Mouse (Mus musculus) 416B (cell line): ENCODE results near the gene Spen.
A peak's percentile ranks its signal among the peaks of the same experiment; 100 is the strongest.
"Not testable (repeated sequence)": the region's sequence is repeated elsewhere in the genome, so short reads cannot be mapped to it uniquely, and the experiment has no call there.

Experiments
- DNase-seq: peaks from one replicate; pipeline ENCODE4 v3.0.0; 2011; ENCODE audit warnings: low read depth

Spen gene

DNA sequence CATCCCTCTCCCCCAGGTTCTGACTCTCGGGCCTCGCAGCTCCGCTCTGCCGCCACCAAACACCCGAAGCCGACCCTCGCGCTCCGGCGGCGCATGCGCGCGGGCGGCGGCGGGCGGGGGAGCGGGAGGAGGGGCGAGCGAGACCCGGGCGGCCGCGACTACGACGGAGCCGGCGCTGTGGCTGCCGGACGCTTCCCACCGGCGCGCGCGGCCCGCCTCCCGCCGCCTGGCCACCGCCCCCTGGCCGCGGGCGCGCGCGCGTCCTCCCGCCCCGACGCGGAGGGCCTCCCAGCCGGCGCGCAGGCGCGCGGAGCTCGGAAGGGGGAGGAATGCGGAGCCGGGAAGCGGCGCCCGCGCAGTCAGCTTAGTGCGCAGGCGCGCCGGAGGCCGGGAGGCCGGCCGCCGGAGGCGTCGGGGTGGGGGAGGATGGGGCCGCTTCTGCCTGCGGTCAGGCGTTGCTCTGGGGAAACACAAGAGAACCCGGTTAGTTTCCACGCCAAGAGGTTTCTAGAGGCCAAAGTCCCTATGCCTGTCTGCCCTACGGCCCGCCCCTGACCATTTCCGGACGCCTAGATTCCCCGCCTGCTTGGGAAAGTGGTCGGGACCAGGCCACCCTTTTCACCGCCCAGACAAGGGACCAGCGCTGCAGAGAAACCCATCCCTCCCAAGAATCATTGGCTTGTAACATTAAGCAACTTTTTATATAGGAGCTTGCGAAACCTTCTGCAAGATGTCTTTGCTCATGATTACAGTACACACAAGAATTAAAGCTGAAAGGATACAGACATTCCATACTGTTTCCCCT lies at the start of gene Spen:
Gene Spen (minus strand): TSS at position 190 of the 805 bp plus-strand sequence.
- DNase-seq: peak; percentile 98

DNA sequence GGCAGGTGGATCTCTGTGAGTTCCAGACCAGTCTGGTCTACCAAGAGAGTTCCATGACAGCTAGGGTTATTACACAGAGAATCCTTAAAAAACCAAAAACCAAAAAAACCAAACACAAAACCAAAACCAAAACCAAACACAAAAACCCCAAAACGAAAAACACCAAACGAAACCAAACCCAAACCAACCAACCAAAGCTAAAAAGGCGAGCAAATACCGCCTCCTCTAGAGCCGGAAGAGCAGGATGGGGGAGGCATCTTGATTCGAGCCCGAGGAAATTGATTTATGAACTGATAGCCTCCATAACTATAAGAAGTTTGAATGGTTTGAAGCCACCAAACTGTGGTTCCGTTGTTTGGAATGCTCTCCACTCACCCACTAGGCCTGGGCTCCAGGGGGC lies 45.5 kb upstream of the Spen start:
- DNase-seq: no peak

DNA sequence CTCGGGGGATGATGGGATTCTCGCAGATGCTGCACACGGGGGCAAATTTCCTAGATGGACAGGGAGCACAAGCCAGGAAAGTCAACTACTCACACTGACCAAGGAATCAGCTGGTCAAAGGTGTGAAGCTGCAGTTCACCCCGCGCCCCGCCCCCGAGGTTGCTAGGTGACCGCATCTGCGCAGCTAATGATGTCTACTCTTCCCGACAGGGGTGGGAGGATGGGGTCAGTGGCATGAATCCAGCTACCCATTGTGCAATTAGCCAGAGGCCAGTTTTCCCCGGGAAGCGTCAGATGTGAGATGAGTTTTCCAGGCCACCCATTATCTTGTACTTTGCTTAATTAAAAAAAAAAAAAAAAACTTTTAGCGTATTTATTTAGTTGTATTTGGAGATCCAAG lies 42.7 kb upstream of the Spen start:
- no peak for DNase-seq

DNA sequence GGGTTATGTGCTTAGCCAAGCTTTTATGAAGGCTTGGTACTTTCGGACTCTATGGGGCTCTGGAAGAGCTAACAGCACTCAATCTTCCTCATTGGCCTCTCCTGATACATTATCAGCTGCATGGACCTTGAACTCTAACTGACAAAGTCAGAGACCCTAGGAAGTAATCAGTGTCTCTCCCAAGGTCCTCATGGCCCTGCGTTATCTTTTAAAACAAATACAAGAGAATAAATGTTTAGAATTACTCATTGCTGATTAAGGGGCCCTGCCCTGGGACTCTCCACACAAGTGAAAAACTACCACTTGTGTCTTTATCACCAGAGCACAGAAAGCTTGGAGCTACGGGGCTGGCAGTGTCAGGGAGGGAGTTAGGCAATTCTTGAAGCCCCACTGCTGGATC lies 40.4 kb upstream of the Spen start:
- no peak for DNase-seq

DNA sequence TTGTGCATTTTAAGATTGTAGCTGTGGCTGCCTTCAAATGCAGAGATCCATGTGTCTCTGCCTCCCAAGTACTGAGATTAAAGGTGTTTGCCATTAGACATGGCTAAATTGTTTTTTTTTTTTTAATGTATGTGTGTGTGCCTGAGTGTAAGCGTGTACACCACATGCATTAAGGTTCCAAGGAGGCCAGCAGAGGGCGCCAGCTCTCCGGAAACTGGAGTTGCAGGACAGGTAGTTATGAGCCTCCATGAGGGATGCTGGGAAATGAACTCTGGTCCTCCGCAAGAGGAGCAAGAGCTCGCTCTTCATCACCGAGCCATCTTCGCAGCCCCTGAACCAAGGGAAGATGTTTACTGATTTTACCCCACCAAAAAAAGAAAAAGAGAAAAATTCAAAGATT lies 38.5 kb upstream of the Spen start:
- DNase-seq: no peak

DNA sequence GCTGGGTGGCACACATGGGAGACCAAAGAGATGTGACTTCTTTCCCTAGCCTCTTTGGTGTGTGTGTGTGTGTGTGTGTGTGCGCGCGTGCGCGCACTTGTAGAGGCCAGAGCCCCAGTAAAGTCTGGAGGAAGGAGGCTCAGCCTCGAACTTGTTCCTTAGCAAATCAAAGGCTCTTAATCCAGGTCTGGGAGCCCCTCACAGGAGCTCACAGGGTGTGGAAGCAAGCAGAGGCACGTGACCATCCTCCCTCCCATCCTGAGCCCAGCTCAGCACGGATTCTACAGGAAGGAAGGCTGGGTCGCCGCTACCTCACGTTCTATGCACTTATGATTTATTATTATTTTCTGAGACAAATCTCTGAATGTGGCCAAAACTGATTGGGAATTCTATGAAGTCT lies 38.0 kb upstream of the Spen start:
- no peak for DNase-seq

DNA sequence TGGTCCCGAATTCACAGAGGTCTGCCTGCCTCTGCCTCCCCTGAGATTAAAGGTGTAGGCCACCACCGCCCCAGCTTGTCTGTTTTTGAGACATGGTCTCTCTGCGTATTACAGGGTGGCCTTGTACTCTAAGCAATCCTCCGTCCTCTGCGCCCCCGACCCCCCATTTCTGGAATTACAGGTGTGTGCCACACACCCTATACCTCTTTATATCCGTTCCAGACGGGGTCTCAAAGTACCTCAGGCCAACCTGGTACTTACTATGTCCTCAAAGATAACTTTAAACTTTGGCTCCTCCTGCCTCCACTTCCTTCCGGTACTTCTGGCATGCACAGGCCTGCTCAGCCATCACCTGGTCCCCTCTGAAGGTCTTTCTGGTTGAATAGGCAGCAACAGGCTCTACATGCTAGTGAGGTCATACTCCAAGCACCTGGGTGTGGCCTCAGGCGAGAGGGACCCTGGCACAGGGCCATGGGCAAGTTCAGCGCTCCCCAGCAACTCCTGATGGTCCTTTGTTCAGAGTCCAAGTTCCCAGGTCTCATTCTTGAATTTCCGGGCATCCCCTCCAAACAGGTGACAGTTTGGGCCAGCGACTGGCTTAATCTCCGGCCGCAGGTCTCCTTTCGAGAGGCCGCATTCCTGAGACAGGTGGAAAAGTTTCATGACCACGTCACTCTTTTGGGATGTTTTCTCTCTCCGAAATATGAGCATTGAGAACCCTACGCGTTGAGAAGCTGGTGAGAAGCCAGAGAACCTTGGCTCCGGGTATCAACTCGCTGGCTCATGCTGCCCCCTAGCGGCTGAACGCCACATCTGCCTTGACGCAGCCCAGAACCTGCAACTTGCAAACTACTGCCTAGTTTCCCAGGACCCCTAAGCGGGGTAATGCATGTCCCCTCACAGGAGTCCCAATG lies 36.6 kb upstream of the Spen start:
- peak; percentile 81 for DNase-seq

DNA sequence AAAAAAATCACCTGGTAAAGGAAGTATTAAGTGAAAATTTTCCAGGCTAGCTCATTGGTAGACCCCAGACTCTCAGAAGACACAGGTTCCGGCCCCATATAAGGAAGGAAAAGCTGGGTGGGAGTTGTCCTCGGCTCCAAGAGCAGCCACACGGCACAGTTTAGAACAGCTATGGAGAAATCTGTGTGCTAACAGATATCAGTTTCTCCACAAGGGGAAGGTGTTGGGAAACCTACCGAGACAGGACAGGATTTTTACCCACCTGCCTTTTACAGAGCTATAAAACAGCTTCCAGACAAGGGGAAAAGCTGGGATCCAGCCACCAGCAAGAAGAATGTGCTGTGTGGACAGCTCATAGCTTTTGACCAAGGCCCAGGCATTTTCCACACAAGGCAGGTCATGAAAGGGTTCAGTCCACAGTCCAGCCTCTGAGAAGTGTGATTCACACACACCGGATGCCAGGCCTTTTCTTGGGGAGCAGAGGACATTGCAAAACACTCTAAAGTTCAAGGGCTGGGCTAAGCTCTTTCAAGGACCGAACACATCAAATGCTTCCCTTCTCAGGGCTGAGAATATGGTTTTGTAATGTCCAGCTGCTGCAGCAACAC lies 35.1 kb upstream of the Spen start:
- peak; percentile 92 for DNase-seq

DNA sequence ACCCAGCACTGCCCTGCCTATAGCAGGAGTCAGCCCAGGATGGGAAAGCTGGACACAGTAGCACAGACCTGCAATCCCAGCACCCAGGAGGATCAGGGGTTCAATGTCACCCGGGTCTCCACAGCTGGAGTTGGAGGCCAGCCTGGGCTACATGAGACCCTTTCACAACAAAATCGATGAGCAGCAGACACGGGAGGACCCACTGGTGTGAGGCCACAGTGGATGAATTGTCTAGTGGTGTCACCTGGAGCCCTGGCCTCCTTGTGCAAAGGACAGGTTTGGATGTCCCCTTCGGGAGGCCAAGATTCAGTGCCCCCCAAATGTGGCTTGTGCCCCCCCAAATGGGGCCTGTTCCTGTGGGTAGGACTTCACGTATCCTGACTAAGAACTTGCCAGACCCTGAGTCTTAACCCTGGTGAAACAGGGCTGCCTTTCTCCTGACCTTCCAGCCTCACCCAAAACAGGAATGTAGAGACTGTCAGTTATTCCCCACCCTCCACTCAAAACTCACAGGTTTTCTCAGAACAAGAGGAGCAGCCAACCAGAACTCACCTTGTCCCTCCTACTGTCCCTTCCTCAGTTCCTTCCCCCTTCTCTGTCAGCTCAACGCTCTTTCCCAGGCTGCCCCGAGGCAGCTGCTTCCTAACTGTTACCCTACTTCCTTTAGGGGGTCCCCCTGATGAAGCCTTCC lies 34.4 kb upstream of the Spen start:
- peak; percentile 72 for DNase-seq

DNA sequence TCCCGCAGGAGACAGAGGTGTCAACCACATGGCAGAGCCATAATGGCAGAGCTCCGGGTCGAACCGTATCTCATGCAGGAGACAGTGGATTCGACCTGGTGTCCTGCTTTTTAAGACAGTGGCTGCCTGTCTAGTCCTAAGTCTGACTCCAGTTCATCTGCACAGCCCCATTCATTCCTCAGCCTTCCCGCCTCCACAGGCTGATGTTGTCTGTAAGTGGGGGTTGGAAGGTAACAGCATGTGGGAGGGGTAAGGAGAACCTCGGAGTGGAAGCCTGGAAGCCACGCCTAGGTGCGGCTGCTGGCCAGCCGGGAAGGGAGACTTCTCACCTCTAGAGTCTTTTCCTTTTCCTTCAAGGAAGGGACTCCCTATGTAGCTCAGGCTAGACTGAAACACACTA lies 33.5 kb upstream of the Spen start:
- no peak for DNase-seq

DNA sequence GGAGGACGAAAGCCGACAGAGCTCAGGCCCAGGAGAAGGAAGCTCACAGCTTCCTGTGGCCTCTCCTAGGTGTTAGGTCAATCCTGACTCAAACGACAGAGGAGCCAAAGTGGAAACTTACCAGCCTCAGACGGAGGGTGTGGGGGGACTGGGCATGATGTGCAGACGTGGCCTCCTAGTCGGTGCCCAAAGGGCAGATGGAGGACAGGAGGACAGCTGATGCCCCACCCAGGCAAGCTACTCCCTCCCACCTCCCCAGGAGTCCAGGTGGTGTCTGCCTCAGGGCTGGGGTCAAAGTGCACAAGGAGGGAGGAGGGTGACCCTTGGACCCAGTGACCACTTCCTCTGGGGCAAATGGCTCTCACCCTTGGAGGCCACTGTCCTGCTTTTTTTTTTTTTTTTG lies 32.9 kb upstream of the Spen start:
- DNase-seq: no peak

DNA sequence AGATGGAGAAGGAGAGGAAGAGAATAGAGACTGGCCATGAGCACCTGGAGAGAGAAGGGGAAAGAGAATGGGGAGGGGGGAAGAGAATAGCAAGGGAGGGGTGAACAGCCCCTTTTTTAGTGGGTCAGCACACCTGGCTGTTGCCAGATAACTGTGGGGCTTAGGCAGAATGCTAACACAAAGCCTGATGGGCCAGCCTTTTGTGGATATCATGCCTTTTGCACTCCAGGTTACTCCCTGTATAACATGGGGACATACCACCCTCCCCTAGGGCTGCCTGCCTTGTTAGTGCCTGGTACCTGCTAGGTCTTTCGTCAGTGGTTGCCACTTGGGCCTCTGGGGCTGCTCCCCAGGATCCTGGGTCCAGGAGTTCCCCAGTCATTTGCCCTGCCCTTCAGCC lies 32.4 kb upstream of the Spen start:
- no peak for DNase-seq

DNA sequence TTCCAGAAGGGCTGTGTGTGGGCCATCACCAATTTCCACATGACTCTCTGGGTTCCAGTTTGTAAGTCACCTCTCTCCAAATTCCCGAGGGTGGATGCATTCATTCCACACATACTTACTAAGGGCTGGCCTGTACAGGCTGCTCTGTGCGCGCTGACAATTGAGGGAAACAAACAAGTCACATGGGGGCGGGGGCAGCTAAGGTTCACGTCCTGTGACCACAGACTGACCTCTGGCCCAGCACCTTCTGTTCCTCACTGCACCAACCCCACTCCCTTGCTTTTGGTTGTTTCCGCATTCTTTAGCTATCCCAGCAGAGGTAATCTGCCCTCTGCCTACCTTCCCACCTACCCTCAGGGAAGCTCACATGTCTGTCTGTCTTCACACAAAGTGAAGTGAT lies 31.6 kb upstream of the Spen start:
- DNase-seq: no peak

DNA sequence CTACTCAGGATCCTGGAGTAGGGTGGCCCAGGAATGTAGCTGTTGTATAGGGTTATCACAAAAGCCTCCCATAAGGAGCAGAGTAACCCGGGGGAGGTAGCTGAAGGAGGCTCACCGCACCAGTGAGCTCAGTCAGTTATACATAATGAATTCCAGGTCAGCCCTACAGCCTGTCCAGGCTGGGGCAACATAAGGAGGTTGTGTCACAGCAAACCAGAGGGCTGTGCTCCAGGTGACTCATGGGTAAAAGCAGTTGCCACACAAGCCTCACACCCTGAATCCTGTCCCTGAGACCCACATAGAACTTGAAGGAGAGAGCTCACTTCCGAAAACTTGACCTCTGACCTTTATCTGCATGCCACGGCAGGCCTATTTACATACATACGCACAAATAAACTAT lies 30.6 kb upstream of the Spen start:
- peak; percentile 71 for DNase-seq

DNA sequence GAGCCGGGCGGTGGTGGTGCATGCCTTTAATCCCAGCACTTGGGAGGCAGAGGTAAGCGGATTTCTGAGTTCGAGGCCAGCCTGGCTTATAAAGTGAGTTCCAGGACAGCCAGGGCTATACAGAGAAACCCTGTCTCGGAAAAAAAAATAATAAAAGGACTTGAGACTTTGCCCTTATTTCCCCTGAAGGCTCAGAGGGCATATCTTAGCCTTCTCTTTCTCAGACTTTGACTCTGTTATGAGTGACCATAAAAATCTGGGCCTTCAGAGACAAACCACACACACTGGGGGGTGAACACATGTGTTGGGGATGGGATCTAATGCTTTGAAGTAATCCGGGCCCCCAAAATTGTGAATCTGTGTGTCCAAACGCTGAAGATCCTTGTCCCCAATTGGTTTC lies 28.8 kb upstream of the Spen start:
- DNase-seq: not testable (repeated sequence)

DNA sequence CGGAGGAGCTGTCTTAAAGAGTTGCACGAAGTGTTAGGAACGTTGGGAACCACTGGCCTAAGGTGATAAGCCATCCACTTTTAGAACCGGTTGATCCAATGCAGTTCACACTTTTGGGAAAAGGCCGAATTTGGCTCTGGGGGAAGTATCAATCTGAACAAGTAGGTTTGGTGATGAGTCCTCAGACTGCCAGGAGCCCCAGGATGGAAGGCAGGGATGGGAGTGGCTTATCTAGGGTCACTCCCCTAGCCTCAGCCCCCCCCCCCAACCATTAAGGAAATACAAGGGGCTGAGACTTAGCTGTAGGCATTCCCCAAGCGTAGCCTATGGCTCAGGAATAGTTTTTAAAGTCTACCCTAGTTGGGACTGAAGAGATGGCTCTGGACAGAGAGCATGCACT lies 27.8 kb upstream of the Spen start:
- no peak for DNase-seq

DNA sequence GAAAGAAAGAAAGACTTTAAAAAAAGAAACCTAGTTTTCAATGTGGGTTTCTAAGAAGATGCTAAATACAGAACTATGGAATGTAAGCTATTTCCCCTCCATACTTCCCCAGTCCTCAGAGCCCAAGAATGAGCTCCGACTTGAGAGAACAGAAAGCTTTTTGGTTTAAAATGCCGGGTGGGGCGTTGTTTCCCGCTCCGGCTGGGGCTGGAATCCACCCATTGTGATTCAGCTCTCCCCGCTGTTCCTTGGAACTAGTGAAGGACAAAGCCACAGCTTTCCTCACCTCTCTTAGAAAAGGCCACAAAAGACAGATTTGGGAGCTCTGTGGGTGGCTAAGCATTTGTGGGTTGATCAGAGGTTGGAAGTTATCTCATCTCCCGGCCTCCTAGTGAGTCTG lies 26.9 kb upstream of the Spen start:
- no peak for DNase-seq

DNA sequence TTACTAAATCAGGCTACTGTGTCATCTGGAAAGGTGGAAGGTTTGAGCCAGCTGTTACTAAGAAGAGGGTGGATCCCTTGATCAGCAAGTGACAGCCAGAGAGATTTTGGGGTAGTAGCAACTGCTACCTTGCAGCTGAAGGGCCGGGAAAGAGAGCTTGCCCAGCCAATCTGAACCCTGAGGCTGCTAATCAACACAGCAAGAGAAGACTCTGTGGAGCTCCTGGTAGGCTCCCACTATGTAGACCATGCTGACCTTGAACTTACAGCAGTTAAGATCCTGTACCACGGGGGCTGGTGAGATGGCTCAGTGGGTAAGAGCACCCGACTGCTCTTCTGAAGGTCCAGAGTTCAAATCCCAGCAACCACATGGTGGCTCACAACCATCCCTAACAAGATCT lies 26.3 kb upstream of the Spen start:
- DNase-seq: peak; percentile 43

DNA sequence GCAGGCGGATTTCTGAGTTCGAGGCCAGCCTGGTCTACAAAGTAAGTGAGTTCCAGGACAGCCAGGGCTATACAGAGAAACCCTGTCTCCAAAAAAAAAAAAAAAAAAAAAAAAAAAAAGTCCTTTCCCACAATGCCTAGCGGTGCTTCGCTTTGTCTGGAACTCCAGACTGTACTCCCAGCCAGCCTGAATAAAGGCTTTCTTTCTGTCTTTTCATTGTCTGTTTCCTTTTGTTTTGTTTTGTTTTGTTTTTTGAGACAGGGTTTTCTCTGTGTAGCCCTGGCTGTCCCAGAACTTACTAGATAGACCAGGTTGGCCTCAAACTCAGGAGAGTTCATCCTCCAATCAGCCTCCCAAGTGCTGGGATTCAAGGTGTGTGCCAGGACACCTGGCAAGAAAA lies 25.8 kb upstream of the Spen start:
- DNase-seq: no peak

DNA sequence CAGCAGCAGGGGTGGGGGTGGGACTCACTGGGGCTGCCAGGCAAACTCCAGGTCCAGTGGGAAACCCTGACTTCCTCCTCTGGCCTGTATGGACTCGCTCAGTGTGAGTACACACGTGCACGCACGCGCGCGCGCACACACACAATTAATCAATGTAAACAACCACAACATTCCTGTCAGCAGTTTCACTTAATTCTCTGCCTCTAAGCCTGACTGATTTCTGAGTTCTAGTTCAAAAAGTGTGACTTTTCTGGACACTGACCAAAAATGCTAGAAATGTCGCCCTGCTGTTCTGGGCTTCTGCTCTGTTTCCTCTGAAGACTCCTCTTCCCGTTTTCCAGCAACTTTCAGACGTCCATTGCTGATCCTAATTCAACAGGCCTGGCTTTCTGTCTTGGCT lies 23.9 kb upstream of the Spen start:
- DNase-seq: no peak

DNA sequence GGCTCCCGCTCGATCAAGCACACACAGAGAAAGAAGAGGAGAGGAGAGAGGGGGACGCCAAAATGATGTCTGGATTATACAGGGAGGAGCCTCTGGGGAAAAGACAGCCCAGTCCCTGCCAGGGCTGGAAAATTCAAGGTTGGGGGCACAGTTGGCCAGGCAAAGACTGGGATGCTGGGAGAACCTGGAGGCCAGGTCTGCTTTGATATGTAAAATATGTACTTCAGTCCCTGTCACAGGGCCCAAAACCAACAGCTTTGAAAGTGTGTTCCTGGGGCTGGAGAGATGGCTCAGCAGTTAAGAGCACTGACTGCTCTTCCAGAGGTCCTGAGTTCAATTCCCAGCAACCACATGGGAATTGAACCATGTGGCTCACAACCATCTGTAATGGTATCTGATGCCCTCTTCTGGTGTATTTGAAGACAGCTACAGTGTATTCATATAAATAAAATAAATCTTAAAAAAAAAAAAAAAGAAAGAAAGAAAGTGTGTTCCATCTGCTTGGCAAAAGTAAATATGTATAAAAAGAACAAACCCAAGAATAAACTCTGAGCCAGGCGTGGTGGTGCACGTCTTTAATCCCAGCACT lies 23.0 kb upstream of the Spen start:
- not testable (repeated sequence) for DNase-seq

DNA sequence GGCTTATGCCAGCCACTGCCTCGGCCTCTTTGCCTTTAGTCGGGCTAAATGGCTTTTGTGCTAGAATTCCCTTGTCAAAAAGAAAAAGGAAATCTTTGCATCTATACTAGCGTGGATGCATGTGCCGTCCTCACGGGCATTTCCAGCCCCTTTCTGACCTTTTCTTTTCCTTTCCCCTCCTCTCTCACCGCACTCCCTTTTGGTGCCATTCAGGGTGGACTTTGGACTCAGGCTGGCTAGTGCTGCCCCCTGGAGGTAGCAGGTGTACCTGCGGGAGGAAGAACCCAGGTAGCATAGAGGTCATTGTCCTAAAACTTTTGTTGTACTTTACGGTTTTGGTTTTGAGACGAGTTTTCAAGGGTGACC lies 21.5 kb upstream of the Spen start:
- DNase-seq: peak; percentile 90
